Mouse (Mus musculus) embryonic facial prominence, embryonic 12.5 days (tissue): ENCODE data around the gene Baz1a. TPM values are rescaled to one million over a fixed set of nuclear protein-coding genes. Genes with fewer than 3 reads are reported as not detected.

Experiments
- ATAC-seq: fragments of 200-750 bp; cut with Nextera tagmentation; 2 replicates; pipeline ENCODE4 v1.8.0; 2017; ENCODE audit not compliant: insufficient number of reproducible peaks, insufficient read depth, low FRiP score, low TSS enrichment
- H3K27ac ChIP-seq: fragments of 300-500 bp; sonication (generic); 2 replicates; pipeline ENCODE4 v1.5.1; 2016; ENCODE audit warnings: mild to moderate bottlenecking
- H3K27me3 ChIP-seq: fragments of 300-500 bp; sonication (generic); 2 replicates; pipeline ENCODE4 v1.6.1; 2016; ENCODE audit warnings: mild to moderate bottlenecking, moderate library complexity
- H3K36me3 ChIP-seq: fragments of 300-500 bp; sonication (generic); 2 replicates; pipeline ENCODE4 v1.6.1; 2016; ENCODE audit warnings: mild to moderate bottlenecking
- H3K4me1 ChIP-seq: fragments of 300-500 bp; sonication (generic); 2 replicates; pipeline ENCODE4 v1.6.1; 2016
- H3K4me2 ChIP-seq: fragments of 300-500 bp; sonication (generic); replicated peaks from 2 replicates; pipeline ENCODE4 v1.6.1; 2016; ENCODE audit warnings: mild to moderate bottlenecking, moderate library complexity
- H3K4me3 ChIP-seq: fragments of 300-500 bp; sonication (generic); 2 replicates; pipeline ENCODE4 v1.5.1; 2016; ENCODE audit warnings: mild to moderate bottlenecking
- H3K9ac ChIP-seq: fragments of 300-500 bp; sonication (generic); 2 replicates; pipeline ENCODE4 v1.6.1; 2016; ENCODE audit warnings: mild to moderate bottlenecking, moderate library complexity
- H3K9me3 ChIP-seq: fragments of 300-500 bp; sonication (generic); 2 replicates; pipeline ENCODE4 v1.6.1; 2016; ENCODE audit warnings: mild to moderate bottlenecking, moderate library complexity
- WGBS: fragments of 180-500 bp; shearing (Covaris S2); methylation state at CpG from one replicate; pipeline ENCODE4 v1.1.7; 2016; 5-methylcytosine and 5-hydroxymethylcytosine counted together
- polyA plus RNA-seq: library from polyadenylated mRNA; unstranded; fragments of >200 nt; fragmentation: Nextera tagmentation; extraction: Ambion mirVana; gene quantifications from 2 replicates; pipeline ENCODE4 v1.2.1, GENCODE M21; 2016

Baz1a gene
- polyA plus RNA-seq, 1 experiment from 2014 or later = 34.3 TPM

GRCm38 (mm10) chr12:54987156-54987555 lies 27.0 kb downstream of the Baz1a start:
- Histone ChIP-seq H3K4me1 (peaks cover 6% of the 10 kb centered on the region; the same call in 1 of the 2 replicates), H3K9me3 (no peaks in the 10 kb centered on the region), H3K4me3 (no peak overlapping the region), H3K27ac (no peak overlapping the region), H3K36me3 (no peaks in the 10 kb centered on the region), H3K4me2 (no peak overlapping the region), H3K9ac (no peak overlapping the region), H3K27me3 (no peaks in the 10 kb centered on the region)
- no peak for ATAC-seq
- WGBS = 83% methylated on average over 2 of the region's 2 CpGs

DNA sequence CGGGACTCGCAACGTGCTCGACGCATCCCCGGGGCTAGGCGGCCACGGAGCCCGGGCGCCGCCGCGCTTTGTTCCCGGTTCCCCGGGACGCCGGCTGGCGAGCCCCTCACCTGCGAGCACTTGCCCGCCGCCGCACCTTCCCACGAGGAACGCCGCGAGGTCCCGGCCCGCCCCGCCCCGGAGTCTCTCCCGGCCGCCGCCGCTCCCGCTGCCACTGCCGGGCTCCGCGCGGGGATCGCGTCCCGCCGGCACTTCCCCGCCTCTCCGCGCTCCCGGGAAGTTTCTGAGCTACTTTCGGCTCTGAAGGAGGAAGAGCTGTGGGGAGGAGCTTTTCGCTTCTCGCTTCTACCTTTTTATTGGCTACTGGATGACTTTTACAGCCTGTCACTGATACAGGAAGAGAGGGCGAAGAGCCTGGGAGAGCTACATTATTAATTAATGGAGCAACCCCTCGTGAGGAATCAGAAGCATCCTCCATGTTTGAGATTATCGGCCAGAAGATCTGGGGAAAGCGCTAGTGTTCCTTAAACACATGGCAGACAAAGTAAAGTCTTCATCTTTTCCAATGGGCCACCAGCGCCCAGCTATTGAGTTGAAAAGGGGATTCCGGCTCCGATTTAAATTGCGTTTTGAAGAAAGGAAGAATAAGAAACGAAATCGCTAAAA lies 28.0 kb downstream of the Baz1a start, which contains the start of gene Gm20403:
TSS of gene Gm20403 (minus strand) at position 478 of the 666 bp plus-strand sequence.
- Histone ChIP-seq H3K4me1 (peaks cover 6% of the 10 kb centered on the region; the same call in 1 of the 2 replicates), H3K9me3 (no peaks in the 10 kb centered on the region), H3K4me3 (peak within 1 kb of the TSS; percentile 85), H3K9ac (peak within 1 kb of the TSS; percentile 75), H3K4me2 (peak within 1 kb of the TSS; percentile 77), H3K36me3 (no peaks in the 10 kb centered on the region), H3K27me3 (no peaks in the 10 kb centered on the region), H3K27ac (peak within 1 kb of the TSS; percentile 89)
- ATAC-seq = 0 out of 2 replicates have a peak, but pooled peaks have one; percentile 53
- WGBS = under 1% methylated on average over 40 of the region's 60 CpGs

- peak overlapping the region; percentile 75 for H3K9ac ChIP-seq
- H3K27me3 ChIP-seq = no peaks in the 10 kb centered on the region
- H3K4me1 ChIP-seq = peaks cover 6% of the 10 kb centered on the region; the same call in 1 of the 2 replicates
- no peaks in the 10 kb centered on the region for H3K9me3 ChIP-seq
- H3K27ac ChIP-seq = peak overlapping the region; percentile 89
- H3K4me2 ChIP-seq = peak overlapping the region; percentile 77
- under 1% methylated on average over 104 of the region's 117 CpGs for WGBS
- peak; percentile 20; the same call in 1 of the 2 replicates for ATAC-seq
- H3K4me3 ChIP-seq = peak overlapping the region; percentile 85
- no peaks in the 10 kb centered on the region for H3K36me3 ChIP-seq
These were observed 28.7 kb downstream of the Baz1a start for GRCm38 (mm10) chr12:54985257-54986051.

DNA sequence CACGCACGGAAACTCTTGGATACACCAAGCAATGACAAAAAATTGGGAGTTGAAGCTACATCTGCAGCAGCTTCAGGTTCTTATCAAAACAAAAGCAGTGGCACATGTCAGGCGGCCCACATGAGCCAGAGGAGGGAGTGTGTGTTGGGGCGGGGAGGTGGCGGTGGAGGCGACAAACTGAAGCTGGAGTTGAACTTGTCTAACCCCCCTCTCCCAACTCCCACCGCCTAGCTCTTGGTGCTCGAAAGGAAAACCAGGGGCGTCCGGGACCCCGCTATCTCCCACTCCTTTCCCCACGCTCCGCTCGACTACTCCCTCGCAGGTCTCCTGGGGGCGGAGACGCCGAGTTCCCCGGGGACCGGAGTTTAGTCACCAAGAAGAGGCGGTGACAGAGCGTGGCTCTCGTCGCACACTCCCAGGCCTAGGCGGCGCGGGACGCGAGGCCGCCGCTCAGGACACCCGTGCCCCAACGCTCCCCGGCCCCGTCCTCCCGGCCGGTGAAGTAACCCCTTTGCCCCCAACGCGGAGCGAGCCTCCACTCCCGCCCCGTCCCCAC lies 29.4 kb downstream of the Baz1a start:
- peak; percentile 78 for ATAC-seq
- Histone ChIP-seq H3K4me1 (peaks cover 6% of the 10 kb centered on the region; the same call in 1 of the 2 replicates), H3K4me2 (peak overlapping the region; percentile 77), H3K9me3 (no peaks in the 10 kb centered on the region), H3K4me3 (peak overlapping the region; percentile 85), H3K36me3 (no peaks in the 10 kb centered on the region), H3K9ac (peak overlapping the region; percentile 75), H3K27me3 (no peaks in the 10 kb centered on the region), H3K27ac (peak overlapping the region; percentile 89)
- 1% methylated on average over 42 of the region's 42 CpGs for WGBS

GRCm38 (mm10) chr12:54982935-54983715 lies 31.0 kb downstream of the Baz1a start:
- Histone ChIP-seq H3K27me3 (no peaks in the 10 kb centered on the region), H3K4me3 (no peak overlapping the region), H3K27ac (no peak overlapping the region), H3K4me2 (no peak overlapping the region), H3K9ac (no peak overlapping the region), H3K9me3 (no peaks in the 10 kb centered on the region), H3K36me3 (no peaks in the 10 kb centered on the region), H3K4me1 (peaks cover 6% of the 10 kb centered on the region; the same call in 1 of the 2 replicates)
- ATAC-seq = no peak
- 70% methylated on average over 7 of the region's 7 CpGs for WGBS

- H3K4me3 ChIP-seq = no peak overlapping the region
- no peaks in the 10 kb centered on the region for H3K36me3 ChIP-seq
- no peak overlapping the region for H3K4me2 ChIP-seq
- no peak for ATAC-seq
- H3K9me3 ChIP-seq = no peaks in the 10 kb centered on the region
- WGBS = 59% methylated on average over 6 of the region's 6 CpGs
- no peak overlapping the region for H3K27ac ChIP-seq
- peaks cover 6% of the 10 kb centered on the region; the same call in 1 of the 2 replicates for H3K4me1 ChIP-seq
- H3K9ac ChIP-seq = no peak overlapping the region
- no peaks in the 10 kb centered on the region for H3K27me3 ChIP-seq
These were observed 32.2 kb downstream of the Baz1a start for GRCm38 (mm10) chr12:54981962-54982361.

GRCm38 (mm10) chr12:54980939-54981338 lies 33.2 kb downstream of the Baz1a start:
- H3K9me3 ChIP-seq = no peaks in the 10 kb centered on the region
- H3K4me1 ChIP-seq = peaks cover 9% of the 10 kb centered on the region; the same call in 1 of the 2 replicates
- H3K4me2 ChIP-seq = no peak overlapping the region
- 87% methylated on average over 5 of the region's 5 CpGs for WGBS
- no peak overlapping the region for H3K4me3 ChIP-seq
- H3K27ac ChIP-seq = no peak overlapping the region
- no peak overlapping the region for H3K9ac ChIP-seq
- H3K36me3 ChIP-seq = no peaks in the 10 kb centered on the region
- ATAC-seq = no peak
- H3K27me3 ChIP-seq = no peaks in the 10 kb centered on the region

DNA sequence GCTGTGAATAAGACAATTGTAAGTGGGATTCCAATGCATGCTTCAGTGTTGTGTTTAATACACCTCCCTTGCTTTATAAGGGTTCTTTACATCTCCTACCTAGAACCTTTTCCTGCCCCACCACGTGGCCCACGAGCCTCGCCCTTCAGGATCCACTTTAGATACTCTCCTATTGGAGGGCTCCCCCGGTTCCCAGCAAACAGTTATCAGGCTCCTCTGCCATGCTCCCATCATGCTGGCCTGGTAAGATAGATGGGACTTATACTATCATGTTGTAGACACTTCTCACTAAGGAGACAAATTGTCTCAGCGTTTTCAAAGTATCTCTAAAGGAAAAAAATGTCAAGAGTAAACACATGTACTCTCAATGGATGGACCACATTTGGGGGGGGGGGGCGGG lies 33.6 kb downstream of the Baz1a start:
- WGBS = 77% methylated on average over 6 of the region's 6 CpGs

DNA sequence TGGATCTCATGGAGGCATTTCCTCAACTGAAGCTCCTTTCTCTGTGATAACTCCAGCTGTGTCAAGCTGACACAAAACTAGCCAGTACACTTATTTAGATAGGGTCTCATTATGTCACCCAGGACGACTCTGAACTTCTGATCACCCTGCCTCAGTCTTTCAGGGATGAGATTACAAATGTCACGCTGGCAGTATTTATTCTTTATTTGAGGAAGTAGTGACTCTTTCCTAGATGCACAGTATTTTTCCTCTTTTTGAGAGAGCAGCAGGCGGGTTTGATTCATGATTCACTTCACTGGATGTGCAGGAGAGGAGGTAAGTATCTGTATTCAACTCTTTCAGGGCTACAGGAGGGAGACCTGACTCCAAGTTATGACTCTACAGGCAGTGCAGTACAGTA lies 45.1 kb downstream of the Baz1a start:
- peaks cover 24% of the 10 kb centered on the region; the same call in 1 of the 2 replicates for H3K36me3 ChIP-seq
- WGBS = 80% methylated on average over 3 of the region's 3 CpGs

More for the DNA sequence above, 33.6 kb downstream of the Baz1a start:
- peaks cover 9% of the 10 kb centered on the region; the same call in 1 of the 2 replicates for H3K4me1 ChIP-seq
- no peaks in the 10 kb centered on the region for H3K36me3 ChIP-seq
- H3K27ac ChIP-seq = no peak overlapping the region
- H3K4me3 ChIP-seq = no peak overlapping the region
- no peak overlapping the region for H3K4me2 ChIP-seq
- no peak overlapping the region for H3K9ac ChIP-seq
- no peak for ATAC-seq
- no peaks in the 10 kb centered on the region for H3K27me3 ChIP-seq
- H3K9me3 ChIP-seq = no peaks in the 10 kb centered on the region

DNA sequence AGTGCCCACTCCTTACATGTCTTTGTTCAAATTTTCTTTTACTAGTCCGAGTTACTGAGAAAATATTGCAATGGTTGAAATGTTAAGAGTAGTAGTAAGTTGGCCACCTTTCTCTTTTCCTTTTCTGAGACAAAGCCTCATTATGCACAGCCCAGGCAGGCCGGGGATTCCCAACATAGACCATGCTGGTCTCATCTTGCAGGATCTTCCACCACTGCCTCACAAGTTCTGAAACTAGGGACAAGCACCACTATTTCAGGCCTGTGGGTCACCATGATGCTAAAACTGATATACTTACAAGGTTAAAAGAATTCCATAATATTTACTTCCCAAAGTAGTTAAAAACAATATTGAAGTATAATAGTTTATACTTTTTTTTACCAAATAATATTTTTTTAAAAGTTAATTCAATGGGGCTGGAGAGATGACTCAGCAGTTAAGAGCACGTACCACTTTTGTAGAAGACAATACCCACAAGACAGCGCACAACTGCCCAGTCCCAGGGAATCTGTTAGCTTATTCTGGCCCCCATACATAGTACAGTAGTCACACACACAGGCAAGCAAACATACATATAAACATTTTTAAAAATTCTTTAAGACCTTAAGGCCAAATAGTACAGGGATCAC lies 48.5 kb downstream of the Baz1a start:
- WGBS = 94% methylated on average over 4 of the region's 4 CpGs
- ATAC-seq = no peak
- peaks cover 17% of the 10 kb centered on the region for H3K36me3 ChIP-seq

More for the DNA sequence above, 45.1 kb downstream of the Baz1a start:
- no peak overlapping the region for H3K4me2 ChIP-seq
- H3K27ac ChIP-seq = no peak overlapping the region
- no peak overlapping the region for H3K9ac ChIP-seq
- no peak overlapping the region for H3K4me3 ChIP-seq
- no peaks in the 10 kb centered on the region for H3K27me3 ChIP-seq
- H3K9me3 ChIP-seq = no peaks in the 10 kb centered on the region
- ATAC-seq = no peak
- H3K4me1 ChIP-seq = no peaks in the 10 kb centered on the region

More for the DNA sequence above, 48.5 kb downstream of the Baz1a start:
- H3K9ac ChIP-seq = no peak overlapping the region
- no peaks in the 10 kb centered on the region for H3K9me3 ChIP-seq
- no peaks in the 10 kb centered on the region for H3K27me3 ChIP-seq
- no peak overlapping the region for H3K27ac ChIP-seq
- no peak overlapping the region for H3K4me2 ChIP-seq
- H3K4me3 ChIP-seq = no peak overlapping the region
- H3K4me1 ChIP-seq = no peaks in the 10 kb centered on the region
